Mouse (Mus musculus): ENCODE measurements around the gene Cadm3. TPM values are rescaled to one million over a fixed set of nuclear protein-coding genes. Genes with fewer than 3 reads are reported as not detected.
"Not testable (repeated sequence)": the region's sequence is repeated elsewhere in the genome, so short reads cannot be mapped to it uniquely, and the experiment has no call there.

Cadm3 gene
- polyA plus RNA-seq, 1 experiment from 2014 or later = 1.3 TPM

- H3K4me1 ChIP-seq; H3K36me3 ChIP-seq; H3K27ac ChIP-seq; H3K9me3 ChIP-seq (replicated peaks); H3K9ac ChIP-seq; ATAC-seq (replicated peaks; ENCODE audit: low FRiP score); H3K4me2 ChIP-seq; H3K27me3 ChIP-seq; H3K4me3 ChIP-seq (replicated peaks): not testable (repeated sequence)
- 82% methylated on average over 7 of the region's 7 CpGs for WGBS
Observed at GRCm38 (mm10) chr1:173313535-173314050, 53.9 kb downstream of the Cadm3 start.

GRCm38 (mm10) chr1:173302795-173303194 is 64.7 kb downstream of the Cadm3 start:
- not testable (repeated sequence) for H3K9ac ChIP-seq; H3K4me2 ChIP-seq; H3K4me3 ChIP-seq (replicated peaks); H3K4me1 ChIP-seq; H3K27me3 ChIP-seq; ATAC-seq (replicated peaks; ENCODE audit: low FRiP score); H3K9me3 ChIP-seq (replicated peaks); H3K27ac ChIP-seq; H3K36me3 ChIP-seq
- 45% methylated on average over 3 of the region's 3 CpGs for WGBS

Other genes starting within 250 kb of the Cadm3 start
- gene Olfr1408, start 230.3 kb downstream of the Cadm3 start, polyA plus RNA-seq (2015; fragmentation: Nextera tagmentation; extraction: Ambion mirVana) = not detected in 2 replicates
- not detected in 2 replicates for gene Olfr1406, start 177.1 kb downstream of the Cadm3 start, polyA plus RNA-seq (2015; fragmentation: Nextera tagmentation; extraction: Ambion mirVana)
- not detected in 2 replicates for gene Olfr218, start 169.9 kb downstream of the Cadm3 start, polyA plus RNA-seq (2015; fragmentation: Nextera tagmentation; extraction: Ambion mirVana)
- gene Olfr1404, start 155.3 kb downstream of the Cadm3 start, polyA plus RNA-seq (2015; fragmentation: Nextera tagmentation; extraction: Ambion mirVana) = not detected in 2 replicates
- 0.16 TPM in 1 of 2 replicates, not detected in the other for gene Fcer1a, start 140.5 kb downstream of the Cadm3 start, polyA plus RNA-seq (2015; fragmentation: Nextera tagmentation; extraction: Ambion mirVana)
- not detected in 2 replicates for gene Olfr418, start 101.7 kb downstream of the Cadm3 start, polyA plus RNA-seq (2015; fragmentation: Nextera tagmentation; extraction: Ambion mirVana)
- gene Mptx2, start 89.9 kb downstream of the Cadm3 start, polyA plus RNA-seq (2015; fragmentation: Nextera tagmentation; extraction: Ambion mirVana) = not detected in 2 replicates
- gene Ackr1, start 33.9 kb downstream of the Cadm3 start, polyA plus RNA-seq (2015; fragmentation: Nextera tagmentation; extraction: Ambion mirVana) = 0.82 and 1.0 TPM in 2 replicates
- 2.7 and 2.9 TPM in 2 replicates for gene Aim2, start 16.8 kb downstream of the Cadm3 start, polyA plus RNA-seq (2015; fragmentation: Nextera tagmentation; extraction: Ambion mirVana)
- 0.19 and 0.21 TPM in 2 replicates for gene Ifi206, start 123.3 kb upstream of the Cadm3 start, polyA plus RNA-seq (2015; fragmentation: Nextera tagmentation; extraction: Ambion mirVana)
- not detected in 2 replicates for gene Ifi214, start 168.3 kb upstream of the Cadm3 start, polyA plus RNA-seq (2015; fragmentation: Nextera tagmentation; extraction: Ambion mirVana)
- 0.14 TPM in 1 of 2 replicates, not detected in the other for gene Ifi213, start 231.6 kb upstream of the Cadm3 start, polyA plus RNA-seq (2015; fragmentation: Nextera tagmentation; extraction: Ambion mirVana)

Data from kidney, embryonic 15.5 days (tissue).